Mouse (Mus musculus) cerebellum, adult 11 months (tissue): ENCODE data around the gene Micall2.

Source experiments
- DNase-seq: peaks from one replicate; pipeline ENCODE4 v3.0.0; 2022

Gene Micall2

DNA sequence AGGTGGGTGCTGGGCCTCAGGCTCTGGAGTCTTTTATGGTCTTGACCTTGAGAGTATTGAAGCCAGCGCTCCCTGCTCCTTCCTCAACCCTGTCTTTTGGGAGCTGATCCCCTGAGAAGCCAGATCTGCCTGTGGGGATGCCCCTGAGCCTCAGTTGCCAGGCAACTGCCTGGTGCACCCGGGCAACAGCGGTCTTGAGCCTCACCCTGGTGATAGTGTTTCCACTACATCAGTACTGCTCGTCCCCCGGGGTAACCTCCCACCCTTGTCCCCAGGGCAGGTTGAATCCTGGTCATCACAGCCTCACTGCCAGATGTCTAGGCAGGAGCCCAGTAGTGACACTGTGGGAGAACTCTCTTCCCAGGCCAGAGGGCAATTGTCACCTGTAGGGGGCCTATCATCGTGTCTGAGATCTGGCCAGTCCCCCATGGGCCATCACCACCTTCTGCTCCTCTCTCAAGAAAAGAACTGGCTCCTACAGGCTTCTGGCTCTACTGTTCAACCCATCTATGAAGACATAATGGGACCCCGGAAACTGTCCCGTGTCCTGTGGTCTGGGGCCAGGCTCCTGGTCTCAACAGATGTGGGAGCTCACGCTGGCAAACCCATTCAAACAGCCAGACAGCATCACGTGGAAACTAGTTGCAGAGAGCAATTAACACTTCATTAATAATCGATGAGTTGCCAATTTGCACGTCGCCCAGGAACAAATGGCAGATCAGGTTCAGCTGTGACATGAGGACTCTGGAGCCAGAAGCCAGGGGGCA, 61.0 kb downstream of the Micall2 start:
- DNase-seq: no peak

DNA sequence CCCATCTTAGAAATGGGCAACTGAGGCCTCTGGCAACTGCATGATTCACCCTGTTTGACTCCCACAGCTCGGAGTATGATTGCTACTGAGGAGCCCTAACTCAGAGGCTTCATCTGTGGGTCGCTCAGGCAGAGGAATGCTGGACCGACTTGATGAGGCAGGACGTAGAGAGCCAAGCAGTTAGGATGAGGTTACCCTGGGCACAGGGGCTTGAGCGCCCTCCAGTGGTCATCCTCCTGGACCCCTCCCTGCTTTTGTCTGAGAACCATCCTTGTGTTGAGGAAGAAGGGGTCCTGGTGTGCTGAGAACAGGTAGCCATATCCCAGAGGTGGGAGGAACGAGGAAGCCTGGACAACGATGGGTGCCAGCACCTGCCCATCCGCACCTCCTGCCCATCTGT, 66.8 kb downstream of the Micall2 start:
- peak; percentile 82 for DNase-seq

DNA sequence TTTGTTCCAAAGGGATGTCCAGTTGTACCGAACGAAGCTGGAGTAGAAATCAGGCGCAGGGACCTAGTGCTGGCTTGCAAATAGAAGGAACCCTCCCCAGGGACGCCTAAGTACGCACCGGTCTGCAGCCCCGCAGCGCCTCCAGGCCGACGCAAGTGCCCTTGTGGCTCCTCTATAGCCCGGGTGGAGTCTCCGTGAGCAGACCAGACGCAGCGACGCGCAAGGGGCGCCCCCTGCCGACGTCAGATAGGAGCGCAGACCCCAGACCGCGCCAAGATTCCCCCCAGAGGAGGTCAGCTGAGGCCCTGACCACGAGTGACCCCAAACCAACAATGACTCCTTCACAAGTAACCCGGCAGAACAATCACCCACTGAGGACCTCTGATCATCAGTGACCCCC, 67.6 kb downstream of the Micall2 start:
- DNase-seq: peak; percentile 85

DNA sequence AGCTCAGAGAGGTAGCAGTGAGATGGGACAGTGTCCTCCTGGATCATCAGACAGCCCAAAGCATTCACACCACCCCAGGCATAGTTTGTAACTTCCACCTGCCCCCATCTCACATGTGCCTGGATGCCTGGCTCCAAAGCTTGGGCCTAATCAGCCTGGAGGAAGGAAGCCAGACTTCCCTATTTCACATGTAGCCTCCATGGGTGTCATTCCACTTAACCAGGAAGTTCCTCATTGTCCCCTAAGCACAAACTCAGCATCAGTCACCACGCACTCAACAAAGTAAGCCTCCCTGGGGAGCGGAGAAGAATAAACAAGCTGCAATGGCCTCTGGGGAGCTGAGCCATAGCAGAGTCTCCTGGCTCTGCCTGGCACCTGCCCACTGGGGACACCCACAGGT, 69.6 kb downstream of the Micall2 start:
- DNase-seq: no peak

DNA sequence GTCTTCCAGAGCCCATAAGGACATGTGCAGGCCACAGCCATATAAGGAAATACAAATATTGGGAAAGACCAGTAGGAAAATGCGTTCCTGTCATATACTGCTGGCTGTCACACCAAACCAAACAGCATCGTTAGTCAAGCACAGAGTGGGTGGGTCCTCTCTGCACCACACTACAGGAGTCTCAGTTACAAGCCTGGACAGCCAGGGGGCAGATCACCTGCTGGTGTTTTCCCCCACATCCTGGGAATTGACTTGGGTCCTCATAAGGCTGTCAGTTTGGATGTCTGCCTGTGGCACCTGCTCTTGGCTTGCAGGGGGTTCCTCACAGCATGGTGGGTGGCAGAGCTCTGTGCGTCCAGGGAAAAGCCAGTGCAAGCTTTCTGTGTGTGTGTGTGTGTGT, 70.8 kb downstream of the Micall2 start:
- no peak for DNase-seq

DNA sequence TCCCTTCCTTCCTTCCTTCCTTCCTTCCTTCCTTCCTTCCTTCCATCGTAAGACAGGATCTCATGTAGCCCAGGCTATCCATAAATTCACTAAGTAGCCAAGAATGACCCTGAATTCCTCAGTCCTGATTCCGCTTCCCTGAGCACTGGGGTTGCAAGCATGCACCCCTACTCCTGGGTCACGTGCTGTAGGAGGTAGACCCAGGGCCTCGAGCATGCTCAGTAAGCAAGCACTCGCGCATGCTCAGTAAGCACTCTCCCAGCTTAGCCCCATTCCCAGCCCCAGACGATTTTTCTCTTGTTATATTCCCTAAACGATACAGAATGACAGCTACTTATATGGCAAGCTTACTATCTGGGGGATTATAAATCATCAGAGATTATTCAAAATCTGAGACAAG, 74.4 kb downstream of the Micall2 start:
- no peak for DNase-seq

DNA sequence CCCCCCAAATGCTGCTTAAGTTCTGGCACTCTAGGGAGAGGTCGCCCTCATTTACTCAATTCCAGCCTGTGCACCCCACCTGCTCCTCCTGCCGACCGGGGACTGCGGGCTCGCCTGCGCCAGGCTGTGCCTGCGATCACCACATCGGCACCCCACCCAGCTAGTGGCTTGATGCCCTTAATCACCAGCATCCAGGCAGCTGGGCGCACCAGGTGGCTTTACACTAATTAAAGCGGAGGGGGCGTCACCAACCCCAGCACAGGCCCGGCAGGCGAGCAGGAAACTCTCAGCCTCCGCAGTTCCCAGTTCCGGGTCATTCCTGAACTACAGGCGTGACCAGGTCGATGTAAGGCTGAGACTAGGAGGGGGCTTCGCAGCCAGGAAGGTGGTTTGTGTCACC, 76.8 kb downstream of the Micall2 start:
- DNase-seq: no peak

DNA sequence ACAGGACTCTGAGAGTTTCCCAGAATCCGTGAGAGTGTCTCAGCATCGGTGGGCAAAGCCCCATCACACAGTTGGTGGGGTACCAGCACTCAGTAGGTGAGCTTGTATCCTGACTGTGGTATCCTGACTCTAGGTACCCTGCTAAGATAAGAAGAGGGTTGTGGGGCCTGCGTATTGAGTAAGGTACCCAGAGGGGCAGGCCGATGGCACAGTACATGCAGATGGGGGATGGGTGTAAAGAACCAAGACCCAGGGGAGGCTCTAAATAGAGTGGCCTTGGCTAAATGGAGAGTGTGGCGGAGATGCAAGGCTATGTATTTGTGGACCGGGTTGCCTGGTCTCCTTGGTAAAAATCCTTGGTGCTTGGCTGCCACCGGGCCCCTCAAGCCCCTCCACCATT, 77.3 kb downstream of the Micall2 start:
- no peak for DNase-seq

DNA sequence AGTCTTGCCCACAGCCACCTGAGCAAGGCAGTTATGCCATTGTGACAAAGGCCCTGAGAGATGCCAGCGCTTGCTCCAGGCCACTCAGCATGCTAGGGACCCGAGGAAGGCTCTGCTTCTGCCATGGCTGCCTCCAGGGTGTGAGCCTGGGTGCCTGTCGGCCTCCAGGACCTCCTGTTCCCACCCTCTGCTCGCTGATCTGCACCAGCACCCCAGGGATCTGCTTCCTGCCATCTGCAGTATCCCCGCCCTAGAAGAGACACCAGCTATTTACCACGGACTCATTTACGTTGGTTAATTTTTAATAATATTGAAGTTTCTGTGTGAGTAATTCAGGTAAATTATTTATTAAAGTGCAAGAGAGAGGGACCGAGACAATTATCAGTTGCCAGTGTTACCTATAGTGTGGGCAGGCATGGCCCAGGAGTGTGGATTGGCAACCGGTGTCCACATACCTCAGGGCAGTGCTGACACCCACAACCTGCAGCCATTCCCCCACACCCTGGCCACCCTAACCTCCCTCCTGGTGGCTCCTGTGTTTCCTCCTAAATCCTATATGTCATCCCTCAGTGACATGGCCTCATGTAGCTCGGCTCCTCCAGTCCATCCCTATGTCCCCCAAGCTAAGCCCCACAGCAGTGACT, 78.1 kb downstream of the Micall2 start:
- DNase-seq: no peak
